Mouse (Mus musculus) ES-E14 (cell line): Measurements from ENCODE around the gene Mef2b. TPM values are rescaled to one million over a fixed set of nuclear protein-coding genes. Genes with fewer than 3 reads are reported as not detected.

Experiments
- DNase-seq: peaks from one replicate; pipeline ENCODE4 v3.0.0-alpha.2; 2013; ENCODE audit warnings: low read depth, low spot score
- H3K27ac ChIP-seq: 2 replicates; pipeline ENCODE4 v1.5.1; 2012; ENCODE audit warnings: low read depth, mild to moderate bottlenecking, low read length, moderate library complexity, mixed read lengths; ENCODE audit not compliant: poor library complexity, insufficient read depth, severe bottlenecking
- H3K36me3 ChIP-seq: 2 replicates; pipeline ENCODE4 v1.6.1; 2012; ENCODE audit warnings: mild to moderate bottlenecking, low read length, moderate library complexity, mixed read lengths; ENCODE audit not compliant: control insufficient read depth, poor library complexity, insufficient read depth, severe bottlenecking
- H3K4me1 ChIP-seq, 2 experiments: fragments of 150-350 bp in 1 of 2; sonication (generic) in 1 of 2; 2 replicates each; pipeline ENCODE4 v1.6.1; 2012; ENCODE audit warnings: low read length in 2 of 2, mild to moderate bottlenecking in 1 of 2, mixed read lengths in 1 of 2; ENCODE audit not compliant: control insufficient read depth in 2 of 2, insufficient read depth in 2 of 2, poor library complexity in 1 of 2
- H3K4me3 ChIP-seq, 2 experiments: fragments of 150-350 bp in 1 of 2; sonication (generic) in 1 of 2; 2 replicates each; pipeline ENCODE4 v1.5.1; 2012; ENCODE audit warnings: low read length in 2 of 2, low read depth in 1 of 2, mild to moderate bottlenecking in 1 of 2, mixed read lengths in 1 of 2; ENCODE audit not compliant: insufficient read depth in 1 of 2, poor library complexity in 1 of 2, severe bottlenecking in 1 of 2
- H3K9ac ChIP-seq: 2 replicates; pipeline ENCODE4 v1.6.1; 2012; ENCODE audit warnings: low read depth, mild to moderate bottlenecking, low read length, mixed read lengths; ENCODE audit not compliant: poor library complexity, insufficient read depth, severe bottlenecking
- H3K9me3 ChIP-seq: fragments of 150-350 bp; sonication (generic); 2 replicates; pipeline ENCODE4 v1.6.1; 2012; ENCODE audit warnings: low read depth, mild to moderate bottlenecking, low read length; ENCODE audit not compliant: control insufficient read depth, insufficient read depth
- CHD2 ChIP-seq: IDR thresholded peaks from 2 replicates; pipeline ENCODE4 v1.6.1; 2014; ENCODE audit warnings: mild to moderate bottlenecking, low read depth, low read length, inconsistent platforms
- HCFC1 ChIP-seq: IDR thresholded peaks from 2 replicates; pipeline ENCODE4 v1.6.1; 2012; ENCODE audit warnings: low read length, inconsistent platforms, borderline replicate concordance; ENCODE audit not compliant: insufficient read depth
- MAFK ChIP-seq: IDR thresholded peaks from 2 replicates; pipeline ENCODE4 v1.6.1; 2014; ENCODE audit warnings: mild to moderate bottlenecking, low read depth, low read length, inconsistent platforms; ENCODE audit not compliant: insufficient read depth
- ZC3H11A ChIP-seq: IDR thresholded peaks from 2 replicates; pipeline ENCODE4 v1.6.1; 2012; ENCODE audit warnings: low read depth, mild to moderate bottlenecking, inconsistent platforms, low read length, borderline replicate concordance
- ZNF384 ChIP-seq: IDR thresholded peaks from 2 replicates; pipeline ENCODE4 v1.6.1; 2012; ENCODE audit warnings: low read depth, low read length, inconsistent platforms
- in situ Hi-C, 2 experiments: fragments of 600-800 bp; cut with MboI; formaldehyde crosslinking; loops; one replicate each; pipeline ENCODE4 v1.15.1; 2025; ENCODE audit warnings: low sequenced_read_pairs in 2 of 2, inconsistent platforms in 1 of 2; ENCODE audit not compliant: unreplicated experiment in 2 of 2
- total RNA-seq: library from RNA; depleted of rRNA; stranded (reverse); fragments of 300-350 nt; gene quantifications from 2 replicates; pipeline ENCODE4 v1.2.3, GENCODE M21; 2012

Mef2b gene
- total RNA-seq, 1 experiment = 3.6 TPM

- in situ Hi-C loops = no loop called here
- no peak overlapping the region for H3K9ac ChIP-seq
- no peaks in the 10 kb centered on the region for H3K36me3 ChIP-seq
- H3K9me3 ChIP-seq = no peaks in the 10 kb centered on the region
- H3K27ac ChIP-seq = no peak overlapping the region
- DNase-seq = no peak
- peaks cover 0 to 8% of the 10 kb centered on the region in 2 experiments; a peak in 2 of 4 replicates for H3K4me1 ChIP-seq
- H3K4me3 ChIP-seq = no peak overlapping the region
- no peak for TF ChIP-seq MAFK
- no peak for TF ChIP-seq ZC3H11A
- TF ChIP-seq HCFC1 = no peak
- TF ChIP-seq ZNF384 = no peak
- TF ChIP-seq CHD2 = no peak
Measured at GRCm38 (mm10) chr8:70118726-70119700, 20.5 kb upstream of the Mef2b start.

GRCm38 (mm10) chr8:70120667-70121066 is 18.8 kb upstream of the Mef2b start, which contains the start of gene Ncan:
TSS of gene Ncan (minus strand) at chr8:70120873.
- H3K9ac ChIP-seq = peak within 1 kb of the TSS; percentile 14; the same call in 1 of the 2 replicates
- no peak within 1 kb of the TSS for H3K27ac ChIP-seq
- in situ Hi-C loops = no loop called here
- H3K4me3 ChIP-seq = peak within 1 kb of the TSS; percentile 25 to 32; a peak in 2 of 4 replicates
- TF ChIP-seq ZC3H11A = no peak
- no peak for TF ChIP-seq ZNF384
- TF ChIP-seq HCFC1 = no peak
- no peak for TF ChIP-seq MAFK
- no peak for TF ChIP-seq CHD2
- no peaks in the 10 kb centered on the region for H3K36me3 ChIP-seq
- no peaks in the 10 kb centered on the region for H3K9me3 ChIP-seq
- peak; percentile 87 for DNase-seq
- peaks cover 0 to 8% of the 10 kb centered on the region in 2 experiments; a peak in 2 of 4 replicates for H3K4me1 ChIP-seq

GRCm38 (mm10) chr8:70122863-70123262 is 16.6 kb upstream of the Mef2b start:
- no peak for DNase-seq
- in situ Hi-C loops = no loop called here
- TF ChIP-seq HCFC1 (no peak), MAFK (no peak), ZNF384 (no peak), ZC3H11A (no peak), CHD2 (no peak)
- Histone ChIP-seq H3K36me3 (no peaks in the 10 kb centered on the region), H3K4me3 (no peak overlapping the region), H3K4me1 (peaks cover 0 to 7% of the 10 kb centered on the region in 2 experiments; a peak in 1 of 4 replicates), H3K27ac (no peak overlapping the region), H3K9ac (no peak overlapping the region), H3K9me3 (no peaks in the 10 kb centered on the region)

GRCm38 (mm10) chr8:70124992-70125391 is 14.5 kb upstream of the Mef2b start:
- H3K9ac ChIP-seq = no peak overlapping the region
- in situ Hi-C loops = no loop called here
- no peak overlapping the region for H3K27ac ChIP-seq
- no peak for TF ChIP-seq MAFK
- no peak for TF ChIP-seq ZNF384
- TF ChIP-seq HCFC1 = no peak
- no peak for TF ChIP-seq ZC3H11A
- TF ChIP-seq CHD2 = no peak
- peaks cover 2 to 8% of the 10 kb centered on the region in 2 experiments; a peak in 2 of 4 replicates for H3K4me1 ChIP-seq
- DNase-seq = no peak
- H3K9me3 ChIP-seq = no peaks in the 10 kb centered on the region
- H3K36me3 ChIP-seq = no peaks in the 10 kb centered on the region
- H3K4me3 ChIP-seq = no peak overlapping the region
